Mouse (Mus musculus): Measurements from ENCODE around the gene Vsx1. TPM values are rescaled to one million over a fixed set of nuclear protein-coding genes. Genes with fewer than 3 reads are reported as not detected.
A peak's percentile ranks its signal among the peaks of the same experiment; 100 is the strongest.

Gene Vsx1
- total RNA-seq, 2 experiments from 2014 or later: not detected

GRCm38 (mm10) chr2:150648300-150648895, 40.8 kb downstream of the Vsx1 start:
- ATAC-seq (replicated peaks; ENCODE audit: low FRiP score, low TSS enrichment, poor library complexity, severe bottlenecking): no peak

GRCm38 (mm10) chr2:150647681-150648299, 41.4 kb downstream of the Vsx1 start:
- no peak for ATAC-seq (replicated peaks; ENCODE audit: low FRiP score, low TSS enrichment, poor library complexity, severe bottlenecking)

GRCm38 (mm10) chr2:150646411-150647121, 42.6 kb downstream of the Vsx1 start:
- ATAC-seq (replicated peaks; ENCODE audit: low FRiP score, low TSS enrichment, poor library complexity, severe bottlenecking): peak; percentile 83

GRCm38 (mm10) chr2:150645225-150645624, 43.9 kb downstream of the Vsx1 start:
- ATAC-seq (replicated peaks; ENCODE audit: low FRiP score, low TSS enrichment, poor library complexity, severe bottlenecking): peak; percentile 27

GRCm38 (mm10) chr2:150643726-150644415, 45.3 kb downstream of the Vsx1 start:
- no peak for ATAC-seq (replicated peaks; ENCODE audit: low FRiP score, low TSS enrichment, poor library complexity, severe bottlenecking)

GRCm38 (mm10) chr2:150643166-150643565, 46.0 kb downstream of the Vsx1 start:
- ATAC-seq (replicated peaks; ENCODE audit: low FRiP score, low TSS enrichment, poor library complexity, severe bottlenecking): peak; percentile 17

- peak; percentile 81 for ATAC-seq (replicated peaks; ENCODE audit: low FRiP score, low TSS enrichment, poor library complexity, severe bottlenecking)
These were observed 50.8 kb downstream of the Vsx1 start for GRCm38 (mm10) chr2:150638370-150638733.

GRCm38 (mm10) chr2:150637702-150638369, 51.3 kb downstream of the Vsx1 start:
- ATAC-seq (replicated peaks; ENCODE audit: low FRiP score, low TSS enrichment, poor library complexity, severe bottlenecking): no peak

GRCm38 (mm10) chr2:150635877-150636446, 53.2 kb downstream of the Vsx1 start:
- peak; percentile 81 for ATAC-seq (replicated peaks; ENCODE audit: low FRiP score, low TSS enrichment, poor library complexity, severe bottlenecking)

Other genes starting within 250 kb of the Vsx1 start
- gene Zfp442, start 237.9 kb downstream of the Vsx1 start, total RNA-seq (2014; fragmentation: Nextera tagmentation): 1.4 and 2.1 TPM in 2 replicates
- gene Zfp442, start 237.9 kb downstream of the Vsx1 start, total RNA-seq (2017): 2.5 and 3.1 TPM in 2 replicates
- not detected in 2 replicates for gene Zfp345, start 204.3 kb downstream of the Vsx1 start, total RNA-seq (2014; fragmentation: Nextera tagmentation)
- gene Zfp345, start 204.3 kb downstream of the Vsx1 start, total RNA-seq (2017): 0.30 and 0.89 TPM in 2 replicates
- 3.8 and 7.0 TPM in 2 replicates for gene Cst7, start 118.9 kb downstream of the Vsx1 start, total RNA-seq (2014; fragmentation: Nextera tagmentation)
- 12.1 and 19.5 TPM in 2 replicates for gene Cst7, start 118.9 kb downstream of the Vsx1 start, total RNA-seq (2017)
- gene Apmap, start 80.8 kb downstream of the Vsx1 start, total RNA-seq (2014; fragmentation: Nextera tagmentation): 10.7 and 20.5 TPM in 2 replicates
- 37.2 and 43.1 TPM in 2 replicates for gene Apmap, start 80.8 kb downstream of the Vsx1 start, total RNA-seq (2017)
- gene Acss1, start 20.9 kb downstream of the Vsx1 start, total RNA-seq (2014; fragmentation: Nextera tagmentation): 90.4 and 97.4 TPM in 2 replicates
- 66.9 and 69.4 TPM in 2 replicates for gene Acss1, start 20.9 kb downstream of the Vsx1 start, total RNA-seq (2017)
- 21.7 and 24.5 TPM in 2 replicates for gene Entpd6, start 59.7 kb upstream of the Vsx1 start, total RNA-seq (2014; fragmentation: Nextera tagmentation)
- gene Entpd6, start 59.7 kb upstream of the Vsx1 start, total RNA-seq (2017): 15.2 and 20.5 TPM in 2 replicates
- 14.1 and 16.1 TPM in 2 replicates for gene Pygb, start 97.4 kb upstream of the Vsx1 start, total RNA-seq (2014; fragmentation: Nextera tagmentation)
- 11.7 and 13.0 TPM in 2 replicates for gene Pygb, start 97.4 kb upstream of the Vsx1 start, total RNA-seq (2017)
- 9.5 and 13.2 TPM in 2 replicates for gene Abhd12, start 215.4 kb upstream of the Vsx1 start, total RNA-seq (2014; fragmentation: Nextera tagmentation)
- gene Abhd12, start 215.4 kb upstream of the Vsx1 start, total RNA-seq (2017): 21.8 and 45.1 TPM in 2 replicates
- gene Gins1, start 216.0 kb upstream of the Vsx1 start, total RNA-seq (2014; fragmentation: Nextera tagmentation): 41.8 and 68.1 TPM in 2 replicates
- gene Gins1, start 216.0 kb upstream of the Vsx1 start, total RNA-seq (2017): 87.4 and 115 TPM in 2 replicates

All from megakaryocyte-erythroid progenitor cell, adult 5-6 weeks (primary cell).